Mouse (Mus musculus): ENCODE data around the gene Efcab8. TPM values are rescaled to one million over a fixed set of nuclear protein-coding genes. Genes with fewer than 3 reads are reported as not detected.
"Not testable (repeated sequence)": the region's sequence is repeated elsewhere in the genome, so short reads cannot be mapped to it uniquely, and the experiment has no call there.

Efcab8 gene
- polyA plus RNA-seq, 1 experiment from 2014 or later = not detected

GRCm38 (mm10) chr2:153778638-153779362, 931 bp upstream of the Efcab8 start:
- ATAC-seq (ENCODE audit: borderline replicate concordance, extremely low read depth, low FRiP score, low TSS enrichment) = peak; percentile 95
- Histone ChIP-seq H3K36me3 (no peaks in the 10 kb centered on the region), H3K4me3 (peak overlapping the region; percentile 38), H3K4me1 (peaks cover 11% of the 10 kb centered on the region), H3K27me3 (no peaks in the 10 kb centered on the region), H3K9ac (peak overlapping the region; percentile 32), H3K27ac (no peak overlapping the region), H3K4me2 (peak overlapping the region; percentile 84), H3K9me3 (no peaks in the 10 kb centered on the region)
- WGBS = 8% methylated on average over 24 of the region's 24 CpGs

- Histone ChIP-seq H3K4me3 (no peak overlapping the region), H3K4me2 (no peak overlapping the region), H3K27me3 (no peaks in the 10 kb centered on the region), H3K36me3 (no peaks in the 10 kb centered on the region), H3K9ac (no peak overlapping the region), H3K9me3 (no peaks in the 10 kb centered on the region), H3K4me1 (peaks cover 17% of the 10 kb centered on the region), H3K27ac (no peak overlapping the region)
- ATAC-seq (ENCODE audit: borderline replicate concordance, extremely low read depth, low FRiP score, low TSS enrichment) = no peak
- WGBS = 87% methylated on average over 4 of the region's 4 CpGs
These were observed 1.4 kb downstream of the Efcab8 start for GRCm38 (mm10) chr2:153781181-153781580.

- ATAC-seq (ENCODE audit: borderline replicate concordance, extremely low read depth, low FRiP score, low TSS enrichment) = no peak
- Histone ChIP-seq H3K36me3 (no peaks in the 10 kb centered on the region), H3K4me3 (no peak overlapping the region), H3K27me3 (no peaks in the 10 kb centered on the region), H3K4me2 (no peak overlapping the region), H3K9me3 (no peaks in the 10 kb centered on the region), H3K9ac (no peak overlapping the region), H3K4me1 (peaks cover 6% of the 10 kb centered on the region; the same call in 1 of the 2 replicates), H3K27ac (no peak overlapping the region)
- 89% methylated on average over 2 of the region's 2 CpGs for WGBS
These were observed 4.9 kb downstream of the Efcab8 start for GRCm38 (mm10) chr2:153784668-153785067.

GRCm38 (mm10) chr2:153793366-153793765, 13.6 kb downstream of the Efcab8 start:
- Histone ChIP-seq H3K36me3 (no peaks in the 10 kb centered on the region), H3K4me2 (no peak overlapping the region), H3K27ac (no peak overlapping the region), H3K9me3 (no peaks in the 10 kb centered on the region), H3K9ac (no peak overlapping the region), H3K4me1 (no peaks in the 10 kb centered on the region), H3K27me3 (no peaks in the 10 kb centered on the region), H3K4me3 (no peak overlapping the region)
- ATAC-seq (ENCODE audit: borderline replicate concordance, extremely low read depth, low FRiP score, low TSS enrichment) = no peak

GRCm38 (mm10) chr2:153795090-153795489, 15.4 kb downstream of the Efcab8 start:
- Histone ChIP-seq H3K4me1 (no peaks in the 10 kb centered on the region), H3K27ac (no peak overlapping the region), H3K9ac (no peak overlapping the region), H3K4me2 (no peak overlapping the region), H3K9me3 (no peaks in the 10 kb centered on the region), H3K27me3 (no peaks in the 10 kb centered on the region), H3K36me3 (no peaks in the 10 kb centered on the region), H3K4me3 (no peak overlapping the region)
- 0 out of 2 replicates have a peak, but pooled peaks have one; percentile 15 for ATAC-seq (ENCODE audit: borderline replicate concordance, extremely low read depth, low FRiP score, low TSS enrichment)
- whole genome bisulfite sequencing = 49% methylated on average over 5 of the region's 5 CpGs

GRCm38 (mm10) chr2:153807464-153807863, 27.7 kb downstream of the Efcab8 start:
- not testable (repeated sequence) for H3K4me1 ChIP-seq; H3K9ac ChIP-seq; H3K27ac ChIP-seq; H3K36me3 ChIP-seq; H3K9me3 ChIP-seq; H3K4me2 ChIP-seq; H3K27me3 ChIP-seq; ATAC-seq (ENCODE audit: borderline replicate concordance, extremely low read depth, low FRiP score, low TSS enrichment); H3K4me3 ChIP-seq

GRCm38 (mm10) chr2:153808146-153808545, 28.4 kb downstream of the Efcab8 start:
- Histone ChIP-seq H3K36me3 (no peaks in the 10 kb centered on the region), H3K9me3 (no peaks in the 10 kb centered on the region), H3K4me2 (no peak overlapping the region), H3K4me1 (no peaks in the 10 kb centered on the region), H3K4me3 (no peak overlapping the region), H3K27me3 (no peaks in the 10 kb centered on the region), H3K27ac (no peak overlapping the region), H3K9ac (no peak overlapping the region)
- WGBS = 71% methylated on average over 8 of the region's 8 CpGs
- ATAC-seq (ENCODE audit: borderline replicate concordance, extremely low read depth, low FRiP score, low TSS enrichment) = no peak

GRCm38 (mm10) chr2:153808841-153809240, 29.1 kb downstream of the Efcab8 start:
- Histone ChIP-seq H3K9ac (no peak overlapping the region), H3K4me1 (no peaks in the 10 kb centered on the region), H3K27ac (no peak overlapping the region), H3K4me2 (no peak overlapping the region), H3K9me3 (no peaks in the 10 kb centered on the region), H3K36me3 (no peaks in the 10 kb centered on the region), H3K4me3 (no peak overlapping the region), H3K27me3 (no peaks in the 10 kb centered on the region)
- no peak for ATAC-seq (ENCODE audit: borderline replicate concordance, extremely low read depth, low FRiP score, low TSS enrichment)
- WGBS = 63% methylated on average over 6 of the region's 6 CpGs

GRCm38 (mm10) chr2:153809921-153810320, 30.2 kb downstream of the Efcab8 start:
- Histone ChIP-seq H3K4me2 (no peak overlapping the region), H3K4me3 (no peak overlapping the region), H3K9me3 (no peaks in the 10 kb centered on the region), H3K27ac (no peak overlapping the region), H3K36me3 (no peaks in the 10 kb centered on the region), H3K9ac (no peak overlapping the region), H3K4me1 (no peaks in the 10 kb centered on the region), H3K27me3 (no peaks in the 10 kb centered on the region)
- WGBS = 38% methylated on average over 3 of the region's 3 CpGs
- no peak for ATAC-seq (ENCODE audit: borderline replicate concordance, extremely low read depth, low FRiP score, low TSS enrichment)

- H3K4me3 ChIP-seq = no peak overlapping the region
- ATAC-seq (ENCODE audit: borderline replicate concordance, extremely low read depth, low FRiP score, low TSS enrichment) = no peak
These were observed 42.3 kb downstream of the Efcab8 start for GRCm38 (mm10) chr2:153822005-153822543.

GRCm38 (mm10) chr2:153824593-153824992, 44.9 kb downstream of the Efcab8 start:
- Histone ChIP-seq H3K4me3 (no peak overlapping the region), H3K4me1 (0 out of 2 replicates have a peak, but pooled peaks cover 4% of the 10 kb centered on the region), H3K9me3 (no peaks in the 10 kb centered on the region), H3K4me2 (no peak overlapping the region), H3K36me3 (no peaks in the 10 kb centered on the region), H3K27me3 (no peaks in the 10 kb centered on the region), H3K9ac (no peak overlapping the region), H3K27ac (no peak overlapping the region)
- WGBS = 62% methylated on average over 6 of the region's 6 CpGs
- no peak; the same call in 1 of the 2 replicates for ATAC-seq (ENCODE audit: borderline replicate concordance, extremely low read depth, low FRiP score, low TSS enrichment)

More at GRCm38 (mm10) chr2:153822005-153822543, 42.3 kb downstream of the Efcab8 start:
- Histone ChIP-seq H3K36me3 (no peaks in the 10 kb centered on the region), H3K9ac (no peak overlapping the region), H3K4me2 (no peak overlapping the region), H3K4me1 (0 out of 2 replicates have a peak, but pooled peaks cover 4% of the 10 kb centered on the region), H3K27me3 (no peaks in the 10 kb centered on the region), H3K27ac (no peak overlapping the region), H3K9me3 (no peaks in the 10 kb centered on the region)
- WGBS = 63% methylated on average over 2 of the region's 2 CpGs

- not testable (repeated sequence) for H3K4me2 ChIP-seq; H3K27me3 ChIP-seq; H3K4me1 ChIP-seq; H3K36me3 ChIP-seq; ATAC-seq (ENCODE audit: borderline replicate concordance, extremely low read depth, low FRiP score, low TSS enrichment); H3K9ac ChIP-seq; H3K9me3 ChIP-seq; H3K4me3 ChIP-seq; H3K27ac ChIP-seq
- 54% methylated on average over 32 of the region's 32 CpGs for WGBS
These were observed 46.2 kb downstream of the Efcab8 start for GRCm38 (mm10) chr2:153825900-153826299.

Data from lung, embryonic 15.5 days (tissue).